Mouse (Mus musculus): ENCODE results near the gene Slc7a3. TPM values are rescaled to one million over a fixed set of nuclear protein-coding genes. Genes with fewer than 3 reads are reported as not detected.
"Not testable (repeated sequence)": the region's sequence is repeated elsewhere in the genome, so short reads cannot be mapped to it uniquely, and the experiment has no call there.

Gene Slc7a3
- not detected for total RNA-seq (2022)

GRCm38 (mm10) chrX:101085920-101086319, at the start of gene Slc7a3:
Gene Slc7a3 (minus strand): TSS chrX:101086020.
- no peak for DNase-seq (ENCODE audit: low spot score in 2 of 2)

DNA sequence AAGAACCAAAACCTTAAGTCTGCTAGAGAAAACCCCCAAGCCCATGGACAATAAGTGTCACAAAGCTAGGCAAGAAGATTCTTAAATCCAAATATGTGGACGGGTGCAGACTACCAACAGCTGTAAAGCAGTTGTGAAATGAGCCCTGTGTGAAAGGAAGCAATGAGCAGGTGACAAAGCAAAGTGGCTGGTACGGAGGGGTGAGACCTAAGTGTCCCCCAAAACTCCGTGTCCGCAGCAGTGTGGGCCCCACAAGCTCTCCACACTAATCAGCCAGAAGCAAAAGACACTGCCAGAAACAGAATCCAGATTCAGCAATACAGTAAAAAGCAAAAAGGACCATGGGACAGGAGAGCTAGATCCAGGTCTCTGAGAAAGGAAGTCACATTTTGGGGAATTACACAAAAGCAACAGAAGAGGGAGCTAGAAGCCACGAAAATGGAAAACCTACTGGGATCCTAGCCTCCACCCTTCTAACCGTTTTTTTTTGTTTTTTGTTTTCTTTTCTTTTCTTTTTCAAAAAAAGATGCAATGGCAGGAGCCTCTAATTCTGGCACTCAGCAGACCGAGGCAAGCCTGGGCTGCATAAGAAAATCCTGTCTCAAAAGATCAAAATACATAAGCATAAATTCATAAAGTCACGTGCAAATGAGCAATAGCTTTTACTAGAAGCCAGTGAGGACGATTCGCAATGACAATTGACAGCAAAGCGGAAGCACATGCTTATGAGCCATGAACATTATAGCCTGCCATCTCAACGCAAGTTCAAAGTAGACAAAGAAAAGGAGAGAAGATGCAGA, 46.4 kb upstream of the Slc7a3 start:
- no peak for DNase-seq (ENCODE audit: low spot score in 2 of 2)

DNA sequence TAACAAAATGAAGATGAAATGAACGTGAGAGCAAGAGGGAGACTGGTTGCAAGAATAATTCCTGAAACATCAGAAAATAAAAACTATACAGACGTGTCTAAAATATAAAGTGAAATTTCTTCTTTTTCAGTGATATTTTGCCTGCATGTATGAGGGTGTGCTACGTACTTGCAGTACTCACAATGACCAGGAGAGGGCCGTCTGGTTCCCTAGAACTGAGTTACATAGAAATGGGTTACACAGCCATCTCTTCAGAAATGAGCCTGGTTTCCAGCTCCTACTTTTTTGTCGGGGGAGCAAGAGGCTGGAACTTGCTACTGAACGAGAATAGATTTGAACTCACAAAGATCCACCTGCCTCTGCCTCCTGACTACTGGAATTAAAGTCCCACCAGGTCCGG, 45.2 kb upstream of the Slc7a3 start:
- DNase-seq (ENCODE audit: low spot score in 2 of 2), result peak; percentile 36 to 49

- no peak for DNase-seq (ENCODE audit: low spot score in 2 of 2)
These were observed 42.7 kb upstream of the Slc7a3 start for GRCm38 (mm10) chrX:101128559-101128958.

DNA sequence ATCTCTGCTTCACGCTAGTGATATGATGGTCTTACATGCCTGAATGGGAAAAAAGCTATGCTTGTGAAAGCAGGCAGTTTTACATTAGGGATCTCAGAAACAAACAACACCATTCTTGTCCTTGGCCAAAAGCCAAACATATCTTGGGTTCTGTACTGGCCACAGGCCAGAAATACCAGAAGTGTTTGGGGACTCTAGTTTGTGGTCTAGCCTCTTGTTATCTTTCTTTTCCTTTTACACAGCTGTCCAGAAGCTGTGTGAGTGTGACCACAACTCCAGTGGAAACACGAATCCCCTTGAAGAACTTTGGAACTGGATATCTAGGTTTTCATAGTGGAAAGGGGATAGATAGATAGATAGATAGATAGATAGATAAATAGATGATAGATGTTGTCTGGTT, 41.2 kb upstream of the Slc7a3 start:
- no peak for DNase-seq (ENCODE audit: low spot score in 2 of 2)

DNA sequence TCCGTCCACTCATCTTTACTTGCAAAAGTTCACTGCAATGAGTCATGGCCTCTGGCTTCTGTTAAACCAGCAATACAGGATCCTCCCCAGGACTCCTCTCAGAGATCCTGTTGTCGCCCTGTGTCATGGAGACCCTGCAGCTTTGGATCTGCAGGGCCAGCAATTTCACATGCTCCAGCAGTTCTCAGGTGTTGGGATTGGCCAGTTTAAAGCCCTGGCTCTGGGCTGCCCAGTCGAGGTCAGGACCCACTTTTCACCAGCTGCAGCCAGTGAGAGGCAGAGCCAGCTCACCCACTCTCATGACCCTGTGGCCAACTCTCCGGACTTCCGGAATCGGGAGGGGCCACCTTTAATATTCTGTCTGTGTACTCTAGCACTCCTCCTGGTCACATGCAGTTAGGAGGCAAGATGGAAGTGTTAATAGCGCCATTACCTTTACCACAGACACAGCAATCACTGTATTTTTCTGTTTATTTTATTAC, 40.7 kb upstream of the Slc7a3 start:
- no peak for DNase-seq (ENCODE audit: low spot score in 2 of 2)

DNA sequence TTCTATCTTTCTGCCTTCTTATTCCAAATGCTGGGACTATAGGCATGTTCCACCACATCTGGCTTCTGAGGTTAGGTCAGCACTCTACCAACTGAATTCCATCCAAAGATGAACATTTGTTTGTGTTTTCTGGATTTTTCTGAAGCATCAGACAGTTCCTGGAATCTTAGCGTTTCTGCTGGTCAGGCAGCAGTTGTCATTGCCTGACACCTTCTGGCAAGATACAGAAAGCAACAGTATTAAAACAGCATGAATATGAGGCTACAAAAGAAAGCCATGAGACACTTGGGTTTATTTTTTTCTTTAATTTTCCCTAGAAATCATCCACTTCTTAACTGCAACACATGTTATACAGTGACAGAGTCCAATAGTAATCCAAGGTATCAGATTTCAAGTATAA, 34.7 kb upstream of the Slc7a3 start:
- no peak for DNase-seq (ENCODE audit: low spot score in 2 of 2)

GRCm38 (mm10) chrX:101085211-101085610, 609 bp downstream of the Slc7a3 start:
- DNase-seq (ENCODE audit: low spot score in 2 of 2), result not testable (repeated sequence)

DNA sequence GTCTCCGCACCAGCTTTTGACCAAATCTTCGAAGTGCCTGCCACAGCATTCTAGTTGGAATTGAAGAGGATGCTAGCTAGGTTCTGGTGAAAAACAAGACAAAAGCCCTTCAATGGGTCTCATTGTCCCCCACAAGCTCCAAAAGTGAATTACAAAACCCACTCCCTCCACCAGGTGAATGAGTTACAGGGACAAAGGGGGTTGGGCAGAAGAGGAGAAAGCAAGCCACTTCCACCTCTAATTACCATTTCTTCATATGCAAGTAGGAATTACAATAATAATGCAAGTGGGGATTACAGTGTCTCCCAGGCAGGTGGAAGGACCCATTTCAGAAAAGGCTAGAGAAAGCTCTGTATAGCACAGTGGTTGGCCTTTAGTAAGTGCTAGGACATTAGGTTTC, 1.6 kb downstream of the Slc7a3 start:
- DNase-seq (ENCODE audit: low spot score in 2 of 2), result no peak

DNA sequence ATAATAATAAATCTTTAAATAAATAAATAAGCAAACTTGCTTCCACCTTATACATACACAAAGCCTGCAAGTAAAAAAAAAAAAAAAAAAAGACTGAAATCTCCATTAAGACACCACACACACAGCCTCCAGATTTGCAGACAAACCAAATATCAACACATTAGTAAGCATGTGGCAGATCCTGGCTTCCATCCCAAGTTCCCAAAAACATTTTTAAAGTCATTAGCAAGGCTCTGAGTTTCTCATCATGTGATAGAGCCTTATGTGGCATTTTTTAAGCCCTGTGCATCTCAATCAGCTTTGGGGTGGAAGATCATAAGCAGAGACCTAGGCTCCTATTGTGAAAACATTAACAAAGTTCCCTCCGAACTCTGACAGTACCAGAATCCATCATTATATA, 20.6 kb downstream of the Slc7a3 start:
- DNase-seq (ENCODE audit: low spot score in 2 of 2), result no peak

- no peak for DNase-seq (ENCODE audit: low spot score in 2 of 2)
These were observed 22.3 kb downstream of the Slc7a3 start for GRCm38 (mm10) chrX:101063503-101063902.

DNA sequence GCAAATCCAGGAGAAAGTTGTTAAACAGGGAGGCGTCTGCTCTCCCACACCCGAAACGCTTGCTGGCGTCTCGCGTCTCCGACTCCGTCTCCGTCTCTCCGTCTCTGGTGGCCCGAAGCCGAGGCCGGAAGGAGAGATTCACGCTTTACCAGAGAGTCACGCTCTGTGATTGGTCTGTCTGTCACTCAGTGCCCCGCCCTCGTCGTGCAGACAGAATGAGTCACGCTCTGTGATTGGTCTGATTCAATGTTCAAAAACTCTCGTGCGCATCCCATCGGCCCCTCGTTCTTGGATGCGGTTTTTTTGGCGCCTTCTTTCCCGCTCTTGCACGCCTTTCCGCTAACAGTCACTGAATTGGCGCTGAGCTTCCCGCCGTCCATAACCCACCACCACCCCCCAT, 26.3 kb downstream of the Slc7a3 start, which contains the start of gene Tex11:
Tex11 (minus strand) TSS at position 127 of the 400 bp plus-strand sequence.
- no peak for DNase-seq (ENCODE audit: low spot score in 2 of 2)

Other genes starting within 250 kb of the Slc7a3 start
- not detected for gene Tex11, start 26.4 kb downstream of the Slc7a3 start, total RNA-seq (2022)
- gene Snx12, start 136.5 kb upstream of the Slc7a3 start, total RNA-seq (2022), result 10 to 100 TPM; 28.5 to 35.0 (median 33.6) TPM
- 100 to 1,000 TPM; 131 to 157 (median 141) TPM for gene Foxo4, start 168.5 kb upstream of the Slc7a3 start, total RNA-seq (2022)
- gene Gm614, start 178.0 kb upstream of the Slc7a3 start, total RNA-seq (2022), result not detected
- gene Il2rg, start 182.2 kb upstream of the Slc7a3 start, total RNA-seq (2022), result 1 to 10 TPM in 2 of 4 experiments, under 1 TPM in 2; 0.87 to 1.4 (median 1.0) TPM
- not detected for gene Gm20489, start 183.0 kb upstream of the Slc7a3 start, total RNA-seq (2022)
- 10 to 100 TPM; 12.0 to 19.1 (median 14.3) TPM for gene Med12, start 188.0 kb upstream of the Slc7a3 start, total RNA-seq (2022)
- gene Nlgn3, start 213.1 kb upstream of the Slc7a3 start, total RNA-seq (2022), result under 1 TPM in 2 of 4 experiments, not detected in 2; 0.03 to 0.18 TPM